Mouse (Mus musculus) c-Kit-negative CD71-positive TER-119-positive erythroid progenitor cells, embryonic 14.5 days (primary cell): Measurements from ENCODE around the gene 1700008O03Rik.

Experiments
- DNase-seq: peaks from one replicate; pipeline ENCODE4 v3.0.0-alpha.2; 2013; ENCODE audit warnings: low read depth, low spot score

Gene 1700008O03Rik

GRCm38 (mm10) chr7:44375793-44376192, 9.8 kb downstream of the 1700008O03Rik start:
- no peak for DNase-seq

DNA sequence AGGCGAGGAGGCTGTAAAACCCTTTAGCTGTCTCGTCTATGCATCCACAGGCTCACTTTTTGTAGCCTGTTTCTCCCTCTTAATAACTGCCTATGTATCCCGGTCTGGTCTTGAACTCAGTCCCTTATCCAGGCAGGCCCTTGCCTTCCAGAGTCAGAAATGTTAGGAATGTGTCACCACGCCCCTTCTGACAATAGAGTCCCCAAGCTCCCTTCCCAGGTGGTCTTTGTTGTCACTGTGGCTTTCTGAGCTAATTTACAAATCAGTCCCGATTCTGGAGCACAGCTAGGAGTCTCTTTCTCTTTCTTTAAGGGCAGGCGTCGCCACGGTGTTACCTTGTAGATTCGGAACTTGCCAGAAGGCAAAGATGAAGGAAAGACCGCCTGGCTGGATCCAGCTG, 10.4 kb downstream of the 1700008O03Rik start:
- no peak for DNase-seq

GRCm38 (mm10) chr7:44374756-44375155, 10.9 kb downstream of the 1700008O03Rik start:
- no peak for DNase-seq

- no peak for DNase-seq
These were observed 11.5 kb downstream of the 1700008O03Rik start for GRCm38 (mm10) chr7:44373889-44374652.

GRCm38 (mm10) chr7:44373460-44373859, 12.2 kb downstream of the 1700008O03Rik start:
- no peak for DNase-seq

DNA sequence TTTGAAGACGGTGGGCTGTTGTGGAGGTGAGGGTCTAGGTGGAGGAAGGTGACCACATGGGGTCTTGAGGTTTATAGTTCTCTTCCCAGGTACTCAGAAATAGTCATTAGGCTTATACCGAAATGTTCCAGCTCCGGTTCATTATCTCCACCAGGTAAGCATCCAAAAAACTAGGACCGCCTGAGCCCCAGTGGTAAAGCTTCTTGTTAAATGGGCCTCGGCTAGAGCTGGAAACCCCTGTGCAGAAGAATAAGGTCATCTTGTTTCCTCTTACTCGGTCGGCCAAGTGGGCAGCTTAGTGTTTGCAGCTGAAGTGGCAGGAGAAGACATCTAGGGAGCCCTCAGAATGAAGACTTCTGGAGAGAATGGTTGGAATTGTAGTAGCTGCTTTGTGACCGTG, 12.9 kb downstream of the 1700008O03Rik start:
- DNase-seq = no peak

DNA sequence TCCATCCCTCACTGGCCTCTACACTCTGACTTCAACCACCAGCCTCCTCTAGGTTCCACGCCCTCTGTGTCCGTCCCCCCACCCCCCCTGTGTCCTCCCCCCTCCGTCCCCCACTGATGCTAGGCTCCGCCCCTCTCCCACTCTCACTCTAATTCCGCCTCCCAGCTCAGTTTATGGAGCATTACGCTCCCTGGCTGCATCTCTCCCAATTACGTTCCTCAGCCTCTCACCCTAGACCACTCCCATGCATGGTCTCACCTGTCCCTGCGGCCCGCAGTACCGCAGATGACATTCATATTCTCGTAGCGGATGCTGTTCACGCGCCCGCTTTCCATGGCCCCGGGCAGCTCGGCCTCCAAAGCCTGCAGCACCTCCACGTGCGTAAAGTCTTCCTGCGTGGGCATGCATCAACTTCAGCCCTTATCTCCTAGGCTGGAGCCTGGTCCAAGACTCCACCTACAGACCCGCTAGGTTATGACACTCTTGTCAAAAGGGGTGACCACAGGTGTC, 24.8 kb downstream of the 1700008O03Rik start:
- DNase-seq = no peak

- peak; percentile 26 for DNase-seq
These were observed 25.5 kb downstream of the 1700008O03Rik start for GRCm38 (mm10) chr7:44359908-44360672.

- DNase-seq = no peak
These were observed 26.6 kb downstream of the 1700008O03Rik start for GRCm38 (mm10) chr7:44358886-44359654.

- no peak for DNase-seq
These were observed 27.6 kb downstream of the 1700008O03Rik start for GRCm38 (mm10) chr7:44358012-44358411.

GRCm38 (mm10) chr7:44357531-44357930, 28.1 kb downstream of the 1700008O03Rik start:
- DNase-seq = no peak

DNA sequence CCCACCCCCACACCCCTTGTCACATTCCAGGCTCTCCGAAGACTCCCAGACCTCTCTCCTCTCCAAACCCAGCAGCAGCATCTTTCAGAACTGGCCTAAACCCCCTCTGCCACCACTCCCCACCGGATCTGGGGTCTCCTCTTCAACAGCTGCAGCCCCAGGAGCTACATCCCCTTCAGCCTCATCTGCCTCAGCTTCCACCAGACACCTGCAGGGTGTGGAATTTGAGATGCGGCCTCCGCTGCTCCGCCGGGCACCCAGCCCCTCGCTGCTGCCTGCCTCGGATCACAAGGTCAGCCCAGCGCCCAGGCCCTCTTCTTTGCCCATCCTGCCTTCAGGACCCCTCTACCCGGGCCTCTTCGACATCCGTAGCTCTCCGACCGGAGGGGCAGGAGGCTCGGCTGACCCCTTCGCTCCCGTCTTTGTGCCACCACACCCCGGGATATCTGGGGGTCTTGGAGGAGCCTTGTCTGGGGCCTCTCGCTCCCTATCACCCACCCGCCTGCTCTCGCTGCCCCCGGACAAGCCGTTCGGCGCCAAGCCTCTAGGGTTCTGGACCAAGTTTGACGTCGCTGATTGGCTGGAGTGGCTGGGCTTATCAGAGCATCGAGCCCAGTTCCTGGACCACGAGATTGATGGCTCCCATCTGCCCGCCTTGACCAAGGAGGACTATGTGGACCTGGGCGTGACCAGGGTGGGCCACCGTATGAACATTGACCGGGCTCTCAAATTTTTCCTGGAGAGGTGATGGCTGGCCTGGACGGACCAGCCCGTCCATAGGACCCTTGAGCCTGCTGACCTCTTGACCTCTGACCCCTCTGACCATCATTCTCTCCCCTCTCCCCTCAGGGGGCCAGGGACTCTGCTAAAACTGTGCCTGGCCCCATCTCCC, 28.8 kb downstream of the 1700008O03Rik start:
- DNase-seq = no peak

- no peak for DNase-seq
These were observed 30.2 kb downstream of the 1700008O03Rik start for GRCm38 (mm10) chr7:44355411-44355810.

DNA sequence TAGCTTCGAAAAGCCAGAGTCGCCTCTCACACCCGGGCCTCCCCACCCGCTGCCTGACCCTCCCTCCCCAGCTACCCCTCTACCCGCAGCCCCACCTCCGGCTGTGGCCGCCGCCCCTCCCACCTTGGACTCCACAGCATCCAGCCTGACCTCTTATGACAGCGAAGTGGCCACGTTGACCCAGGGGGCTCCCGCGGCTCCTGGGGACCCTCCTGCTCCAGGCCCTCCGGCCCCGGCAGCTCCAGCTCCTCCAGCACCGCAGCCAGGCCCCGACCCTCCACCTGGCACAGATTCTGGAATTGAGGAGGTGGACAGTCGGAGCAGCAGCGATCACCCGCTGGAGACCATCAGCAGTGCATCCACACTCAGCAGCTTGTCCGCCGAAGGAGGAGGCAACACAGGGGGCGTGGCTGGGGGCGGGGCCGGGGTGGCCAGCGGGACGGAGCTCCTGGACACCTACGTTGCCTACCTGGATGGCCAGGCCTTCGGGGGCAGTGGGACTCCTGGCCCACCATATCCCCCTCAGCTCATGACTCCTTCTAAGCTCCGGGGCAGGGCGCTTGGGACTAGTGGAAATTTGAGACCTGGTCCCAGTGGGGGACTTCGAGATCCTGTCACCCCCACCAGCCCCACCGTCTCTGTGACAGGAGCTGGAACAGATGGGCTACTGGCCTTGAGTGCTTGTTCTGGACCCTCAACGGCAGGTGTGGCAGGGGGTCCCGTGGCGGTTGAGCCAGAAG, 31.8 kb downstream of the 1700008O03Rik start:
- DNase-seq = no peak

- DNase-seq = no peak
These were observed 32.6 kb downstream of the 1700008O03Rik start for GRCm38 (mm10) chr7:44352750-44353600.

DNA sequence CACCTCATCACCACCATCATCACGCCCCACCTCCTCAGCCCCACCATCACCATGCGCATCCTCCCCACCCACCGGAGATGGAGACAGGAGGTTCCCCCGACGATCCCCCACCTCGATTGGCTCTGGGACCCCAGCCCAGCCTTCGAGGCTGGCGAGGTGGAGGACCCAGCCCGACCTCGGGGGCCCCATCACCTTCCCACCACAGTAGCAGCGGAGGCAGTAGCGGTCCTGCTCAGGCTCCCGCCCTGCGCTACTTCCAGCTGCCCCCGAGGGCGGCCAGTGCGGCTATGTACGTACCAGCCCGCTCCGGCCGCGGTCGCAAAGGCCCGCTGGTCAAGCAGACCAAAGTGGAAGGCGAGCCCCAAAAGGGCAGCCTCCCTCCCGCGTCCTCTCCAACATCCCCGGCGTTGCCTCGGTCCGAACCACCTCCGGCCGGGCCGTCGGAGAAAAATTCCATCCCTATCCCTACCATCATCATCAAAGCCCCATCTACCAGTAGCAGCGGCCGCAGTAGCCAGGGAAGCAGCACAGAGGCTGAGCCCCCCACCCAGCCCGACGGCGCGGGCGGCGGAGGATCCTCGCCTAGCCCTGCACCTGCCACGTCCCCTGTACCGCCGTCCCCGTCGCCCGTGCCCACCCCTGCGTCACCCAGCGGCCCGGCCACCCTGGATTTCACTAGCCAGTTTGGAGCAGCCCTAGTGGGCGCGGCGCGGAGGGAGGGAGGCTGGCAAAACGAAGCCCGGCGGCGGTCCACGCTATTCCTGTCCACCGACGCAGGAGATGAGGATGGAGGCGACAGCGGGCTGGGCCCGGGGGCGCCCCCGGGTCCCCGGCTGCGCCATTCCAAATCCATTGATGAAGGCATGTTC, 33.5 kb downstream of the 1700008O03Rik start:
- no peak for DNase-seq

DNA sequence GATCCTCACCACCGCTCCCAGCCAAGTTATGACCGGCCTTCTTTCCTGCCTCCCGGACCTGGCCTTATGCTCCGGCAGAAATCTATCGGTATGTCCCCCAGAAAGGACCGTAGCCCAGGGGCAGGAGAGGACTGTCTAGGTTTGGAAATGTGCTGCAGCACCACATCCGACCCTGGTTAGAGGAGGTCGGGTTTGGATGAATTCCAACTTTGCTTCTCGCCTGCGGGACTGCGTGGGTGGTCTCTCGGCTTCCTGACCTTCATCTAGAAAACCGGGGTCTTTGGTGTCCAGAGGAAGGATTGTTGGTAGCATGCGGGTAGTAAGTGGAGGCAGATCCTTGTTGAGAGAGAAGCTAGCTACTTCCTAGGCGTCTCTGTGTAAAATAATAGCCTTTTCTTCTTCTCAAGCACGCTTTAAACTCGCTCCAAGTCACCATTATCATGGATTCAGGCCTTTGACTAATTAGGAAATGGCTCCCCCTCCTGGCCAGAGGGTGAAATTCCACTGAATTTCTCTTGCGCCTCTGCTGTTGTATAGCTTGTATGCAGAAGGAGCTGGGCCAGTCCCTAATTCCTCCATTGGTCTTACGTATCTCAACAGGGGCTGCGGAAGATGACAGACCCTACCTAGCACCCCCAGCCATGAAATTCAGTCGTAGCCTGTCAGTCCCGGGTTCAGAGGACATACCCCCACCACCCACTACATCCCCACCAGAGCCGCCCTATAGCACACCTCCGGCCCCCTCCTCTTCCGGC, 34.5 kb downstream of the 1700008O03Rik start:
- peak; percentile 52 for DNase-seq

GRCm38 (mm10) chr7:44349043-44349442, 36.6 kb downstream of the 1700008O03Rik start:
- no peak for DNase-seq
